Mouse (Mus musculus) v-Abl transformed pro-B cells (cell line): ENCODE data around the gene Ets1.

Source experiments
- in situ Hi-C, 2 experiments: fragments of 400-800 bp; cut with MboI; formaldehyde crosslinking; loops; one replicate each; pipeline ENCODE4 v1.15.1; 2025; ENCODE audit not compliant: unreplicated experiment in 2 of 2

Gene Ets1

GRCm38 (mm10) chr9:32720264-32721031 is 84.4 kb downstream of the Ets1 start:
- in situ Hi-C loops = loop anchor here in 1 of 2 experiments (25.0 kb wide), 1 partner anchor 367 kb away; no protein-coding TSS in a partner anchor

- in situ Hi-C loops = loop anchor here in 1 of 2 experiments (25.0 kb wide), 1 partner anchor 366 kb away; no protein-coding TSS in a partner anchor
Observed at GRCm38 (mm10) chr9:32721081-32721480, 85.1 kb downstream of the Ets1 start.

GRCm38 (mm10) chr9:32722205-32722604 is 86.2 kb downstream of the Ets1 start:
- in situ Hi-C loops = loop anchor here in 1 of 2 experiments (25.0 kb wide), 1 partner anchor 365 kb away; no protein-coding TSS in a partner anchor

- in situ Hi-C loops = loop anchor here in 1 of 2 experiments (25.0 kb wide), 1 partner anchor 364 kb away; no protein-coding TSS in a partner anchor
Observed at GRCm38 (mm10) chr9:32722969-32723368, 86.9 kb downstream of the Ets1 start.

GRCm38 (mm10) chr9:32724131-32724825 is 88.3 kb downstream of the Ets1 start:
- in situ Hi-C loops = loop anchor here in 1 of 2 experiments (25.0 kb wide), 1 partner anchor 363 kb away; no protein-coding TSS in a partner anchor

GRCm38 (mm10) chr9:32725902-32726301 is 89.9 kb downstream of the Ets1 start:
- in situ Hi-C loops = loop anchor here in 1 of 2 experiments (5.0 to 25.0 kb wide), 2 partner anchors 216 to 361 kb away; no protein-coding TSS in a partner anchor

GRCm38 (mm10) chr9:32726595-32726994 is 90.6 kb downstream of the Ets1 start:
- in situ Hi-C loops = loop anchor here in 1 of 2 experiments (5.0 to 25.0 kb wide), 2 partner anchors 216 to 361 kb away; no protein-coding TSS in a partner anchor

GRCm38 (mm10) chr9:32727058-32727457 is 91.0 kb downstream of the Ets1 start:
- in situ Hi-C loops = loop anchor here in 1 of 2 experiments (5.0 to 25.0 kb wide), 2 partner anchors 215 to 360 kb away; no protein-coding TSS in a partner anchor

- in situ Hi-C loops = loop anchor here in 1 of 2 experiments (5.0 to 25.0 kb wide), 2 partner anchors 214 to 359 kb away; no protein-coding TSS in a partner anchor
Observed at GRCm38 (mm10) chr9:32728306-32728705, 92.3 kb downstream of the Ets1 start.

- in situ Hi-C loops = loop anchor here in 1 of 2 experiments (5.0 to 25.0 kb wide), 2 partner anchors 213 to 358 kb away; no protein-coding TSS in a partner anchor
Observed at GRCm38 (mm10) chr9:32728806-32729205, 92.8 kb downstream of the Ets1 start.

- in situ Hi-C loops = loop anchor here in 1 of 2 experiments (5.0 to 25.0 kb wide), 2 partner anchors 213 to 358 kb away; no protein-coding TSS in a partner anchor
Observed at GRCm38 (mm10) chr9:32729207-32729606, 93.2 kb downstream of the Ets1 start.

GRCm38 (mm10) chr9:32730001-32730655 is 94.1 kb downstream of the Ets1 start:
- in situ Hi-C loops = loop anchor here (10.0 to 25.0 kb wide), 2 partner anchors 215 to 357 kb away; no protein-coding TSS in a partner anchor

- in situ Hi-C loops = loop anchor here (10.0 to 25.0 kb wide), 2 partner anchors 214 to 356 kb away; no protein-coding TSS in a partner anchor
Observed at GRCm38 (mm10) chr9:32730656-32731590, 94.9 kb downstream of the Ets1 start.

GRCm38 (mm10) chr9:32731787-32732186 is 95.8 kb downstream of the Ets1 start:
- in situ Hi-C loops = loop anchor here (10.0 to 25.0 kb wide), 2 partner anchors 213 to 356 kb away; no protein-coding TSS in a partner anchor

GRCm38 (mm10) chr9:32735071-32735470 is 99.0 kb downstream of the Ets1 start:
- in situ Hi-C loops = loop anchor here (10.0 to 25.0 kb wide), 2 partner anchors 210 to 352 kb away; no protein-coding TSS in a partner anchor

- in situ Hi-C loops = loop anchor here (10.0 to 25.0 kb wide), 2 partner anchors 209 to 351 kb away; no protein-coding TSS in a partner anchor
Observed at GRCm38 (mm10) chr9:32736051-32736450, 100.0 kb downstream of the Ets1 start.

- in situ Hi-C loops = loop anchor here (10.0 to 25.0 kb wide), 2 partner anchors 205 to 347 kb away; no protein-coding TSS in a partner anchor
Observed at GRCm38 (mm10) chr9:32739988-32740387, 104.0 kb downstream of the Ets1 start.

GRCm38 (mm10) chr9:32740751-32741387 is 104.8 kb downstream of the Ets1 start:
- in situ Hi-C loops = loop anchor here in 1 of 2 experiments (25.0 kb wide), 1 partner anchor 346 kb away; no protein-coding TSS in a partner anchor
